Mouse (Mus musculus): ENCODE measurements at regions not wholly inside any gene's neighbourhood (a gene's known extent, or its start where the extent isn't known, plus 50 kb on each side); places are given as distances from the start of the nearest gene placed in this dataset.

DNA sequence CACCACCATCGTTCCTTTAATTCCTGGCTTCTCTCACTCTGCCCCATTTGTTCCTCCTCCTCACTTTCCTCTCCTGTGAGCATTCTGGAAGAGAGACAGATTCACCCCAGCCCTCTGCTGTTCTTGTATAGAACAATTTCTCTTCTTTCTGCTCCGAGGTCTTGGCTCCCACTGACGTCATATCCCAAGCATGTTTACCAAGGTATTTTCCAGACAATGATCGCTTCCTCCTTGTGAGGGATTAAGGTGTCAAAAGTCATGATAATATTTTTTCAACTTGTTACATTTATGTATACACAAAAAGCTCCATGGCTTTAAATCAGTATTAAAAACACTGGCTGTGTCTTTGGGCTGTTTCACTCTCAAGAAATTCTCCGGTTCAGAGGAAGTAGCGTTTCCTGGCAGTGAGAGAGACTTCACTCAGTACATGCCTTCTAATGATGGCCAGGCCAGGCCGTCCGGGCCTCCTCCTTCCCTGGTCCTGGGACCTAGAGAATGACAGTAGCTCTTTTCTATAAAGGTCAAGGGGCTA is 142.4 kb upstream of the Spdl1 start:
- no peak for TF ChIP-seq EP300 (IDR thresholded peaks at IDR 0.05; ENCODE audit: low read depth)
- no peak for TF ChIP-seq CTCF (IDR thresholded peaks at IDR 0.05; ENCODE audit: low read depth)
